Mouse (Mus musculus): Measurements from ENCODE around the gene Fam57b.
A peak's percentile ranks its signal among the peaks of the same experiment; 100 is the strongest.

DNA sequence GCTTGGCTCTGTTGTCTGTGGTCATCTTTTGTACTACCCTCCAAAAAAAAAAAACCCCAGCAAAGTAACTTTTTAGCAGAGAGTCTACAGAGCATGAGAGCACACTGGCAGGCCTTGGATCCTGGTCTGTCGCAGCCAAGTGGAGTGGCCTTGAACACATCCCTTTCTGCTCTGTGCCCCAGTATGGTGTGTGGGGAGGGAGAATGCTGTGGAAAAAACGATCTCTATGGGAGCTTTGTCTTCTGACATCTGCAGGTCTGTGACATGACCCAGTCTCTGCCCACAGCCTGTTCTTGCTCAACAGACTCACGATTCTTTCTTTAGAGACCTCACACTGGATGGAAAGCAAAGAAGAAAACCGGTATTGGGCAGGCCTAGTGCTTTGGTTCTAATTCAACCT, 36.5 kb upstream of the Fam57b start:
- TF ChIP-seq CTCF (IDR thresholded peaks at IDR 0.05; ENCODE audit: extremely low read depth, insufficient read depth, low read length) (no peak), POLR2A (IDR thresholded peaks at IDR 0.05; ENCODE audit: extremely low read depth, insufficient read depth, low read length) (0 out of 2 replicates have a peak, but pooled peaks have one; percentile 17)
